Mouse (Mus musculus): ENCODE measurements at regions not wholly inside any gene's neighbourhood (a gene's known extent, or its start where the extent isn't known, plus 50 kb on each side); places are given as distances from the start of the nearest gene placed in this dataset.

- TF ChIP-seq CTCF (IDR thresholded peaks at IDR 0.05; ENCODE audit: borderline replicate concordance, extremely low read depth, insufficient read depth, insufficient read length): no peak
- TF ChIP-seq POLR2A (IDR thresholded peaks at IDR 0.05; ENCODE audit: borderline replicate concordance, extremely low read depth, insufficient read depth, insufficient read length, poor library complexity, severe bottlenecking): no peak
These were observed 285.5 kb downstream of the Cog6 start for GRCm38 (mm10) chr3:52731491-52731890.
